Mouse (Mus musculus): Measurements from ENCODE around the gene Acsl3.

Acsl3 gene

DNA sequence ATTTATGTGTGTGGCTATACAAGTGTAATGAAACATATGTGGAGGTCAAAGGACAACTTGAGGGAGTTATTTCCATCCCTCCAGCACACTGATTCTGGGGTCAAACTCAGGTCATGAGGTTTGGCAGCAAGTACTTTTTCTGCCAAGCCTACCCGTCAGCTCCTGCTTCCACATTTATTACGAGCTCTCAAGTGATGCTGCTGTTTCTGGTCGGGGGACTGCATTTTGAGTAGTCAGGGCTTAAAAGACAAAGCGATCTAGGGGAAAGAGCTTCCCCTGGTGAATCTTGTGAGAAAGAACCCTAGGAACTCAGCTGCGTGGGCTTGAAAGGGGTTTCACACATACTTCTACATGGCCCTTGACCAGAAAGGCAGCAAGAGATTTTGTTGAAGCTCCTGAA is 80.0 kb downstream of the Acsl3 start:
- peaks cover under 1% of the 10 kb centered on the region; the same call in 1 of the 2 replicates for H3K27me3 ChIP-seq (ENCODE audit: insufficient read depth, low read length)
- TF ChIP-seq NANOG (IDR thresholded peaks at IDR 0.05; ENCODE audit: borderline replicate concordance, low read length), result no peak
- TF ChIP-seq POU5F1 (IDR thresholded peaks at IDR 0.05; ENCODE audit: borderline replicate concordance, low read length), result no peak
- TF ChIP-seq CTCF (conservative IDR thresholded peaks at IDR 0.05; ENCODE audit: low read length), result no peak
- H3K4me1 ChIP-seq (replicated peaks; ENCODE audit: low read depth, low read length), result peaks cover 6% of the 10 kb centered on the region; the same call in 1 of the 2 replicates
- no peaks in the 10 kb centered on the region for H3K9me3 ChIP-seq (ENCODE audit: low read length)
- no peaks in the 10 kb centered on the region for H3K36me3 ChIP-seq (ENCODE audit: insufficient read depth, low read length)
- H3K4me3 ChIP-seq (replicated peaks; ENCODE audit: low read length), result no peak overlapping the region

DNA sequence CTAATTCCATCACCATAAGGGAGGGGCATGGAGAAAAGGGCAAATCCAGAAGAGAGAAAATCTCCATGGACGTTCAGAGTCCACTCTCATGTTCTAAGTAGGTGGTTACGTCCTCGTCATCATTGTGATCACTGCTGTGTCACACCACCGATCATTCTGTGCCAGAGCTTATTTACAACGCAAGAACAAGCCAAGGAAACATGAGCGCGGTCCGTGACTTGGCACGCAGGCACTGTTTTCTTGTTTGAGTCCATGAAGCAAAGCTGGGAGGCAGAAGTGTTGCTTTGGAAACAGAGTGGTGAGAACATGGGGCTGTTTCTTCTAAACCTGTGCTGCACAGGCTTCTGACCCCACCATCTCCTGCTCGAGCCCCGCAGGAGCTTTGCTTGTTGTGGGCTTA is 83.1 kb downstream of the Acsl3 start:
- Histone ChIP-seq H3K9me3 (ENCODE audit: low read length) (no peaks in the 10 kb centered on the region), H3K4me1 (replicated peaks; ENCODE audit: low read depth, low read length) (no peaks in the 10 kb centered on the region), H3K27me3 (ENCODE audit: insufficient read depth, low read length) (peaks cover 4% of the 10 kb centered on the region; the same call in 1 of the 2 replicates), H3K36me3 (ENCODE audit: insufficient read depth, low read length) (no peaks in the 10 kb centered on the region), H3K4me3 (replicated peaks; ENCODE audit: low read length) (no peak overlapping the region)
- TF ChIP-seq NANOG (IDR thresholded peaks at IDR 0.05; ENCODE audit: borderline replicate concordance, low read length) (no peak), POU5F1 (IDR thresholded peaks at IDR 0.05; ENCODE audit: borderline replicate concordance, low read length) (no peak), CTCF (conservative IDR thresholded peaks at IDR 0.05; ENCODE audit: low read length) (no peak)

DNA sequence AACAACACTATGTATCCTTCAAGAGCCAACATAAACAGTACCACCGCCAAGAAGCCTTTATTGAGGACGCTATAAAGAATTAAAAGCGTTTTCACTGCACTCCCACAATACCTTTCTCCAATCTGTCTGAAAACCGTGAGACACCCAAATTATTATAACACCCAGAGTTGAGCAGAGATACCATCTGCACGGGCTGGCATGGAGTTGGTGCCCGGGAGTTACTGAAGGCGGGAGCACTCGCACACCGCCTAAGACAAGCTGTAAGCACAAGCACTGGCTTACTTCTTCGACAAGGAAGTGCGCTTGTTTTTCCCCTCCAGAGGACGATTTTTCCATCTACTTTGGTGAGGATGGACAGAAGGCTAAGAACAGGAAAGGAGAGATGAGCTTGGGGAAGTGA is 84.6 kb downstream of the Acsl3 start:
- no peak overlapping the region for H3K4me3 ChIP-seq (replicated peaks; ENCODE audit: low read length)
- peaks cover under 1% of the 10 kb centered on the region for H3K9me3 ChIP-seq (ENCODE audit: low read length)
- no peaks in the 10 kb centered on the region for H3K36me3 ChIP-seq (ENCODE audit: insufficient read depth, low read length)
- peaks cover 4% of the 10 kb centered on the region; the same call in 1 of the 2 replicates for H3K27me3 ChIP-seq (ENCODE audit: insufficient read depth, low read length)
- H3K4me1 ChIP-seq (replicated peaks; ENCODE audit: low read depth, low read length), result no peaks in the 10 kb centered on the region
- TF ChIP-seq CTCF (conservative IDR thresholded peaks at IDR 0.05; ENCODE audit: low read length) (no peak), NANOG (IDR thresholded peaks at IDR 0.05; ENCODE audit: borderline replicate concordance, low read length) (no peak), POU5F1 (IDR thresholded peaks at IDR 0.05; ENCODE audit: borderline replicate concordance, low read length) (no peak)

DNA sequence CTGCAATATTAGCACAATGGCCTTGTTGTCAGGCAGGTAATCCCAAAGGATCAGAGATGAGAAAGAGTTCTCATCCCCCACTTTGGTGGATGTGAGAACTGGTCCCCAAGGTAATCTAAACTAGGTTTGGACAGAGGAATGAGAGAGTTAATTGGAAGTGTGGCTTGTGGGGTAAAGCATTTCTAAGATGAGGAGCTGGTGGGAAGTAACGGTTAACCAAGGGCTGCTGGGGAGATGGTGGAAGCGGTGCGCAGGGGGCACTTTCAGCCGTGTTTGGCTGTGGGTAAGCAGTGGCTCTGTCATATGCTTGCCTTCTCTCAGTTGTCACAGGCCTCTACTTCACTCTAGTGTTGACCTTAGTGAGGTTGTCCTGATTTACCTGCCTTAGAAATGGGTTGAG is 85.7 kb downstream of the Acsl3 start:
- no peak for TF ChIP-seq CTCF (conservative IDR thresholded peaks at IDR 0.05; ENCODE audit: low read length)
- no peak for TF ChIP-seq NANOG (IDR thresholded peaks at IDR 0.05; ENCODE audit: borderline replicate concordance, low read length)
- no peak for TF ChIP-seq POU5F1 (IDR thresholded peaks at IDR 0.05; ENCODE audit: borderline replicate concordance, low read length)
- Histone ChIP-seq H3K4me1 (replicated peaks; ENCODE audit: low read depth, low read length) (no peaks in the 10 kb centered on the region), H3K4me3 (replicated peaks; ENCODE audit: low read length) (no peak overlapping the region), H3K9me3 (ENCODE audit: low read length) (peaks cover 4% of the 10 kb centered on the region), H3K36me3 (ENCODE audit: insufficient read depth, low read length) (no peaks in the 10 kb centered on the region), H3K27me3 (ENCODE audit: insufficient read depth, low read length) (peaks cover 4% of the 10 kb centered on the region; the same call in 1 of the 2 replicates)

DNA sequence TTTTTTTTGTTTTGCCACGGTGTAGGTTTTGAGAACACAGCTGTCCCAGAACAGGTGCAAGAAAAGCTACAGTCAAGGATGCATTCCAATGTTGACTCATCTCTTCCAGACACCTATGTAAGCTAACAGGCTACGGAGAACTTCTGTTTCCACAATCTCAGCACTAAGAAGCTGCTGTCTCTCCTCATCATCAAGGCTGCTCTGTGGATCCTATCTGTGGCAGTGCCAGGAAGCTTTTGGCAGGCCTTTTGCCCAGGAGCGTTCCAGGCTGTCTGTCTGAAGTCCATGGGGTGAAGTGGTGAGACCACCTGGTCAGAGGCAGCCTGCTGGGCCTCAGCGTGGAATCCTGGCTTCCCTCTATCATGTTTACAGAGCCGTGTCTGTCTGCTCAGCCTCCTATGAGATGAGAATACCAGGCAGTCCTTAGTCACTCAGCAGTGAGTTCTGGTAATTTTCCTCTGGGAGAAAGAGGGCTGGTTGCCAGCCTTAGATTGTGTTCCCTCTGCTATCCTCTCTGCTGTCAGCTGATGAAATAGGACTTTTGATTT is 87.7 kb downstream of the Acsl3 start:
- TF ChIP-seq CTCF (conservative IDR thresholded peaks at IDR 0.05; ENCODE audit: low read length), result no peak
- no peak for TF ChIP-seq NANOG (IDR thresholded peaks at IDR 0.05; ENCODE audit: borderline replicate concordance, low read length)
- no peak for TF ChIP-seq POU5F1 (IDR thresholded peaks at IDR 0.05; ENCODE audit: borderline replicate concordance, low read length)
- peaks cover 4% of the 10 kb centered on the region for H3K9me3 ChIP-seq (ENCODE audit: low read length)
- H3K4me3 ChIP-seq (replicated peaks; ENCODE audit: low read length), result no peak overlapping the region
- peaks cover 4% of the 10 kb centered on the region; the same call in 1 of the 2 replicates for H3K27me3 ChIP-seq (ENCODE audit: insufficient read depth, low read length)
- no peaks in the 10 kb centered on the region for H3K36me3 ChIP-seq (ENCODE audit: insufficient read depth, low read length)
- H3K4me1 ChIP-seq (replicated peaks; ENCODE audit: low read depth, low read length), result no peaks in the 10 kb centered on the region

Measured in E14TG2a.4 (cell line).